Mouse (Mus musculus): Measurements from ENCODE around the gene Eif2ak1. TPM values are rescaled to one million over a fixed set of nuclear protein-coding genes. Genes with fewer than 3 reads are reported as not detected.
"Not testable (repeated sequence)": the region's sequence is repeated elsewhere in the genome, so short reads cannot be mapped to it uniquely, and the experiment has no call there.

Eif2ak1 gene
- polyA plus RNA-seq (2016; fragmentation: Nextera tagmentation; extraction: Ambion mirVana) = 45.0 and 48.4 TPM in 2 replicates

DNA sequence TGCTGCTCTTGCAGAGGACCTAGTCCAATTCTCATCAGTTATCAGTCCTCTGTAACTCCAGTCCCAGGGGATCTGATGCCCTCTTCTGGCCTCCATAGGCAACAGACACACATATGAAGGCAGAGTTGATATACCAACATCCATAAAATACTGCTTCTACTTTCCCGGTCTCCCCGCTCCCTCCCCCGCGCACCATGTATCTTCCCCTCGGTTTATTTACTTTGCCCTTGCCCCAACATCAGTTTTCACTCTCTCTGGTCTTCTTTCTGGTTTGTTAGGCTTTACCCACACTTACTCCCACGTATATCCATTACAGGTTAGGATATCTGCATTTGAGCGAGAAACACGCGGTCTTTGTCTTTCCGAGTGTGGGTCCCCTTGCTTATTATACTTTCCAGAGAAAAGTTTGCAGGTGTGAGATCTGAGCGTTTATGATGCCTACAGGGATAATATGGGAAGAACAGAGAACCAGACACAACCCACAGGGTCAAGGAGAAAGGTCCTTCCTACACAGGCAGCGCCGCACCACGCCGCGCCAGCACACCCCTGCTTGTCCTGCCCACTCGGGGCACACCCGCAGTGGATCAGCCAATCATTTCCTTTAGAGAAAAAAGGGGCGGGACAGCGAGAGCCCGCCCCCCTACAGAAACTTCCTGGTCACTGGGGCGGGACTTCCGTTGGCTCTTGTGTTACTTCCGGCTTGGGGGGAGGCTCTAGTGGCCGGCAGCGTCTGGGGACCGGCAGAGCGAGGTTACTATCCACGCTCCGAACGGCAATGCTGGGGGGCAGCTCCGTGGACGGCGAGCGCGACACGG, at the start of gene Eif2ak1:
TSS of gene Eif2ak1 (plus strand) at position 673 of the 815 bp plus-strand sequence.
- Histone ChIP-seq H3K9me3 (no peaks in the 10 kb centered on the region), H3K4me3 (peak within 1 kb of the TSS; percentile 93), H3K27me3 (ENCODE audit: insufficient read depth, poor library complexity, severe bottlenecking) (no peaks in the 10 kb centered on the region), H3K27ac (peak within 1 kb of the TSS; percentile 89), H3K36me3 (no peaks in the 10 kb centered on the region), H3K4me1 (replicated peaks) (peaks cover 10% of the 10 kb centered on the region)
- WGBS = under 1% methylated on average over 37 of the region's 37 CpGs
- peak; percentile 94 for DNase-seq (ENCODE audit: low spot score)

DNA sequence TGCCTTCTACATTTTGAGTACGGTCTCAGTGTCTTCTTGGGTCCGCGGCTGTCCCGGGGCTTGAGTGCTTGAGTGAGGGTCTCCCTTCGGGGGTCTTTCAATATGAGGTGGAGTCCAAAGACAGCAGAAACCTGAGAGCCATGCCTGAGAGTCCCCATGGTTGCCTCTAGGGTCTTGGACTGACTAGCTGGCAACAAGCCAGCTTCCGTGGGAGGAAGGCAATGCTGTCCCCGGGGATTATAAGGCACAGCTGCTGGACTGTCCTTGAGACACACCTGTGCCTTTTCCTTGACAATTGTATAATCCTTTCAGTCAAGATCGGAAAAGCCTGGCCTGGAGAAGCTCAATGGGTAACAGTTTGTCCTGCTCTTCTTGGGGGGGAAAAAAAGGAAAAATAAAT, 35.6 kb upstream of the Eif2ak1 start:
- no peak overlapping the region for H3K4me3 ChIP-seq

DNA sequence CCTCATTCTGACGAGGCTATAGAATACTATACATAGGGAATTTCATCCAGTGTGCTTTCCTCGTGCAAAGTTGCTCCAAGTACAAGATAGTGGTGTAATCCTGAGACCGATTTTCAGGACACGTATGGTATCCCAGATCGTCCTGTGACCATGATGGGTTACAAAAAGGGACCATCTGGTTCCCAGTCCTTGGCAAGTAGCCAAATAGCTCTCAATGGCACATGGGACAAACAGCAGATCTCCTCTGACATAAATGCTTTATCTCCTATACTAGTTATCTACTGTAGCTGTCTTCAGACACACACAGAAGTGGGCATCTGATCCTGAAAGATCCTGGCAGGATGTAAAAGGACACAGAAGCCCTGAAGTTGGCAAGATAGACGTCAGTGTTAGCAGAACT, 32.2 kb upstream of the Eif2ak1 start:
- WGBS = 87% methylated on average over 6 of the region's 6 CpGs
- H3K36me3 ChIP-seq = no peaks in the 10 kb centered on the region
- no peak for DNase-seq (ENCODE audit: low spot score)
- H3K27ac ChIP-seq = no peak overlapping the region
- no peaks in the 10 kb centered on the region for H3K4me1 ChIP-seq (replicated peaks)
- peaks cover 4% of the 10 kb centered on the region; the same call in 1 of the 2 replicates for H3K9me3 ChIP-seq
- H3K4me3 ChIP-seq = no peak overlapping the region
- H3K27me3 ChIP-seq (ENCODE audit: insufficient read depth, poor library complexity, severe bottlenecking) = no peaks in the 10 kb centered on the region

More for the DNA sequence above, 35.6 kb upstream of the Eif2ak1 start:
- DNase-seq (ENCODE audit: low spot score) = no peak
- Histone ChIP-seq H3K9me3 (peaks cover 4% of the 10 kb centered on the region; the same call in 1 of the 2 replicates), H3K36me3 (no peaks in the 10 kb centered on the region), H3K27me3 (ENCODE audit: insufficient read depth, poor library complexity, severe bottlenecking) (no peaks in the 10 kb centered on the region), H3K27ac (no peak overlapping the region), H3K4me1 (replicated peaks) (no peaks in the 10 kb centered on the region)
- WGBS = 87% methylated on average over 8 of the region's 8 CpGs

DNA sequence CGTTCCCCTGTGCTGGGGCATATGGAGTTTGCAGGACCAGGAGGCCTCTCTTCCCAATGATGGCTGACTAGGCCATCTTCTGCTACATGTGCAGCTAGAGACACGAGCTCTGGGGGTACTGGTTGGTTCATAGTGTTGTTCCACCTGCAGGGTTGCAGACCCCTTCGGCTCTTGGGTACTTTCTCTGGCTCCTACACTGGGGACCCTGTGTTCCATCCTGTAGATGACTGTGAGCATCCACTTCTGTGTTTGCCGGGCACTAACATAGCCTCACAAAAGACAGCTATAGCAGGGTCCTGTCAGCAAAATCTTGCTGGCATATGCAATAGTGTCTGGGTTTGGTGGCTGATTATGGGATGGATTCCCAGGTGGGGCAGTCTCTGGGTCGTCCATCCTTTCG, 16.4 kb upstream of the Eif2ak1 start:
- not testable (repeated sequence) for H3K4me3 ChIP-seq; H3K27me3 ChIP-seq (ENCODE audit: insufficient read depth, poor library complexity, severe bottlenecking); DNase-seq (ENCODE audit: low spot score); H3K27ac ChIP-seq; H3K36me3 ChIP-seq; H3K4me1 ChIP-seq (replicated peaks); H3K9me3 ChIP-seq
- 85% methylated on average over 6 of the region's 6 CpGs for WGBS

DNA sequence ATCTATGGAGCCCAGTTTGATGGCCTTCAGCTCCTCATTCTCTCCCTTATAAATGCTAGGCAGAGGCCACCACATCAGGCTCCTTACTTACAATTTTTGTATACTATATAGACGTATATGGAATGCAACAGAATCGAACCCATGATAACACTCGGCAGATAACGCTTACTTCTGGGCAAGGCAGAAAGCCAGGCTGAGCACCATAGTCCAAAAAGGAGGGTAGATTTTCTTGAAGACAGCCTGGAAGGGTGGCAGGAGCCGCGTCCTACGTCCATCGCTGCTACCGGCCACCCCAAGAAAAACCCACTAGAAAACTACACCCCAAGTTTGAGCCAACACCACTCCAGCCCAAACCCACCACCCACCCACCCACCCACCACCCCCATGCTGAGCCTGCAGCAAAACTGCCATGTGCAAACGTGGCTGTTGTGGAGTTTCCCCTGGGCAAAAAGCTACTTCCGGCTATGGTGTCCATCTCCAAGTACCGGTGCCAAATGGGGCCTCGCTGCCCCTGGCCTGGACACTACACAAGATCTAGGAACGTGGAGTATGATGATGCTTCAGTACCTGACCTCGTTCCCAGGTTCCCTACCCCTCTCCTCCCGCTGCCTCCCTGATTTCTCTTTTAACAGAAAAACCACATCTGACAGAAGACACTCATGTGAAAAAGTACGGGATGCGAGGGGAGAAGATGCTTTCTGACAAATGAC, 13.4 kb upstream of the Eif2ak1 start:
- no peaks in the 10 kb centered on the region for H3K4me1 ChIP-seq (replicated peaks)
- 88% methylated on average over 18 of the region's 18 CpGs for WGBS
- no peaks in the 10 kb centered on the region for H3K27me3 ChIP-seq (ENCODE audit: insufficient read depth, poor library complexity, severe bottlenecking)
- no peak overlapping the region for H3K4me3 ChIP-seq
- no peak overlapping the region for H3K27ac ChIP-seq
- no peaks in the 10 kb centered on the region for H3K9me3 ChIP-seq
- no peak for DNase-seq (ENCODE audit: low spot score)
- H3K36me3 ChIP-seq = no peaks in the 10 kb centered on the region

DNA sequence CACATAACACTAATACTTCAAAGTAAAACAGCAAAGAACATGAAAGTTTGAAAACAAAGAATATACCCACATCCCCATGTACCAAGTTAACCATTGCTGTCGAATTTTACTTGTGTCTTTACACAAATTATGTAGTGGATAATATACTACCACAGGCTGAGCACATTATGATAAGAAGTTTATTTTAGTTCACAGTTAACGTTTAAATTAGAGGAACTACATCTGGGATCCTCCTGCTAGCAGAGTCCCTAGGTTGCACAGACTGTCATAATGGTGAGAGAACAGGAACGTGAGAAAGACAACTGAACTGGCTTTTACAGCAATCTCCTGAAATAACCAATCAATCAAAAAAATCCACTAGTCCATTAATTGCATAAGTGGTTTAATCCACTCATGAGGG, 10.3 kb upstream of the Eif2ak1 start:
- DNase-seq (ENCODE audit: low spot score) = no peak
- Histone ChIP-seq H3K27ac (no peak overlapping the region), H3K4me3 (no peak overlapping the region), H3K9me3 (no peaks in the 10 kb centered on the region), H3K36me3 (no peaks in the 10 kb centered on the region), H3K4me1 (replicated peaks) (no peaks in the 10 kb centered on the region), H3K27me3 (ENCODE audit: insufficient read depth, poor library complexity, severe bottlenecking) (no peaks in the 10 kb centered on the region)
- 71% methylated on average over 3 of the region's 3 CpGs for WGBS

DNA sequence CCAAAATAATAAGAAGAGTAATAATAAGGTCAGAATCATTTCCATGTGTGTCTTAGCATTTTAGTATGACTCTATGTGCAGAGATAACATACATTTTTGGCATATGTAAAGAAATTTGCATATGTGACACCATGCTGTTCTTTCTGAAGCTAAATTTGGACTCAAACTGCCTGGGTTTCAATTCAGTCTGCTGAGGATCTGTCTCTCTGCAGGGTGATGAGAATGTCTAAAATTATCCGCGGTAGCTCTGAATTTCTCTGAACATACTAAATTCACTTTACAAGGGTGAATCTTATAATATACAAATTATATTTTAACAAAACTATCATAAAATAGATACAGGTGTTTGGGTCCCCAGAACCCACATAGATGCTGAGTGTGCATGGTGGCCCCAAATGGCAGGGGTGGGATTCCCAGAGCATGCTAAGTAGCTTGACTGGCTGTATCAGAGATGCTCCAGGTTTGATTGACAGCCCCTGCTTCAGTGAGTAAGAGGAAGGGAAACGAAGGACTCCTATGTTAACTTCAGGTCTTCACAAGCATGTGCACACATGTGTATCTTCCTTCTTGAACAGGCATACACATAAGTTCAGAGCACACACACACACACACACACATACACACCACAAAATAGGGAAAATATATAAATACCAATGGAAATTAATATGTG, 8.0 kb upstream of the Eif2ak1 start:
- no peaks in the 10 kb centered on the region for H3K27me3 ChIP-seq (ENCODE audit: insufficient read depth, poor library complexity, severe bottlenecking)
- no peaks in the 10 kb centered on the region for H3K9me3 ChIP-seq
- H3K4me3 ChIP-seq = no peak overlapping the region
- H3K4me1 ChIP-seq (replicated peaks) = no peaks in the 10 kb centered on the region
- DNase-seq (ENCODE audit: low spot score) = no peak
- H3K36me3 ChIP-seq = no peaks in the 10 kb centered on the region
- WGBS = 85% methylated on average over 3 of the region's 3 CpGs
- H3K27ac ChIP-seq = no peak overlapping the region

DNA sequence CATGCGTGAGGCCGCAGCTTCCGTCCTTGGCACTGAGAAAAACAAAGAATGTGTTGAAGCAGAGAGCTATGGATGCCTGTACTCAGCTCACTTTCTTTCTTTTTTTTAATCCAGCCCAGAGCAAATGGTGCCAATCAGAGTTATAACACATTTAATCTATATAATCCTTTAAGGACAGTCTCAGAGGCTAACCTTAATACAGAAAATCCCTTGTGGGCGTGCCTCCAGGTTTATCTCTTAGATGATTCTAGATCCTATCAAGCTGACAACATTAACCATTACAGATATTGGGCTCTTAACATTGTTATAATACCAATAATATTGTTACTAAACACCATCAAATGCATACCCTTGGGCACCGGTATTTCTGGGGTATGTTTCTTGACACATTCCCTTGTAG, 5.9 kb upstream of the Eif2ak1 start:
- no peak overlapping the region for H3K4me3 ChIP-seq
- H3K36me3 ChIP-seq = no peaks in the 10 kb centered on the region
- DNase-seq (ENCODE audit: low spot score) = no peak
- 94% methylated on average over 5 of the region's 5 CpGs for WGBS
- no peaks in the 10 kb centered on the region for H3K9me3 ChIP-seq
- H3K27me3 ChIP-seq (ENCODE audit: insufficient read depth, poor library complexity, severe bottlenecking) = no peaks in the 10 kb centered on the region
- H3K4me1 ChIP-seq (replicated peaks) = no peaks in the 10 kb centered on the region
- H3K27ac ChIP-seq = no peak overlapping the region

DNA sequence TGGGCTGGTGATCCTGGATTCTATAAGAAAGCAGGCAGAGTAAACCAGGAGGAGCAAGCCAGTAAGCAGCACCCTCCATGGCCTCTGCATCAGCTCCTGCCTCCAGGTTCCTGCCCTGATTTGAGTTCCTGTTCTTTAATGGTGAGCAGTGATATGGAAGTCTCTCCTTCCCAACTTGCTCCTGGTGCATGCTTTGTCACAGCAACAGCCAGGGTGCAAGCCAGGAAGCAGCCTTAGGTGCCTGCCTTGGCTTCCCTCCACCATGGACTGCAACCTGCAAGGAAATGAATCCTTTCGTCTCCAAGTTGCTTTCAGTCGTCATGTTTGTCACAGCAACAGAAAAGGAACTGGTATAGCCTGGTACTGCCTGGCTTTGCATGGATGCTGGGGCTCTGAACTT, 3.0 kb upstream of the Eif2ak1 start:
- H3K27ac ChIP-seq = no peak overlapping the region
- no peaks in the 10 kb centered on the region for H3K9me3 ChIP-seq
- peaks cover 10% of the 10 kb centered on the region for H3K4me1 ChIP-seq (replicated peaks)
- H3K36me3 ChIP-seq = no peaks in the 10 kb centered on the region
- no peaks in the 10 kb centered on the region for H3K27me3 ChIP-seq (ENCODE audit: insufficient read depth, poor library complexity, severe bottlenecking)
- DNase-seq (ENCODE audit: low spot score) = no peak
- no peak overlapping the region for H3K4me3 ChIP-seq
- 85% methylated on average over 2 of the region's 2 CpGs for WGBS

DNA sequence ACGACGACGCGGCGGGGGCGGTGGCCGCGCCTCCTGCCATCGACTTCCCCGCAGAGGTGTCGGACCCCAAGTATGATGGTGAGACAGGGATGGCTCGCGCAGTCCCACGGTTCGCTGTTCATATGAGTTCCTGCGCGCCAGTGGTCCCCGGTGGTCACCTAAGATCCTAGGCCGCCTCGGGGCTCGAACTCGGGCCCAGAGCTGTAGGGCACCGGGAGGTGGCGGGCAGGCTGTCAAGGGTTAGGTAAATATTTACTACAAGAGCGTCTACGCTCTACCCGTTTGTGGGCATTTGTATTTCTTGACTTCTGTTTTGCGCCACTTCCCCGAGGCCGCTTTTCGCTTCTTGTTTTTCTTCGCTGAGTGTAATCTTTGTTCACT, 333 bp downstream of the Eif2ak1 start:
- WGBS = under 1% methylated on average over 32 of the region's 32 CpGs
- Histone ChIP-seq H3K27me3 (ENCODE audit: insufficient read depth, poor library complexity, severe bottlenecking) (no peaks in the 10 kb centered on the region), H3K27ac (peak overlapping the region; percentile 89), H3K36me3 (no peaks in the 10 kb centered on the region), H3K4me1 (replicated peaks) (peaks cover 10% of the 10 kb centered on the region), H3K9me3 (no peaks in the 10 kb centered on the region), H3K4me3 (peak overlapping the region; percentile 93)
- DNase-seq (ENCODE audit: low spot score) = no peak

DNA sequence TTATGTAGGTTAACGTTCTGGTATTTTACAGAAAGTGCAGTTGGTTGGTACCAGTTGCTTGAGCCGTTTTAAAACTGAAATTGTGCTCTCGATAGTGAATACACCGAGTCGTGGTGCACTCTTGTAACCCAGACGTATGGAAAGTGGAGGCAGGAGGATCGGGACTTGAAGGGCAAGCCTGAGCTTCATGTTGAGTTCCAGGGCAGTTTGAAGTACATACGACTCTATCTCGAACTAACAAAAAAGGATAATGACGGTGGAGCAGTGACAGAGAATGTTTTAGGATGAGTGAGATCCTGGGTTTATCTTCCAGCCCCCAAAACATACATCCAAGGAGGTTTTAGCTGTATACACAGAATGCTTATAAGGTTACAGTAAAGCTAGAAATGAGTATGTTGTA, 873 bp downstream of the Eif2ak1 start:
- WGBS = 16% methylated on average over 10 of the region's 10 CpGs
- peak overlapping the region; percentile 89 for H3K27ac ChIP-seq
- no peaks in the 10 kb centered on the region for H3K27me3 ChIP-seq (ENCODE audit: insufficient read depth, poor library complexity, severe bottlenecking)
- peaks cover 10% of the 10 kb centered on the region for H3K4me1 ChIP-seq (replicated peaks)
- no peak for DNase-seq (ENCODE audit: low spot score)
- no peaks in the 10 kb centered on the region for H3K36me3 ChIP-seq
- H3K9me3 ChIP-seq = no peaks in the 10 kb centered on the region
- peak overlapping the region; percentile 93 for H3K4me3 ChIP-seq

DNA sequence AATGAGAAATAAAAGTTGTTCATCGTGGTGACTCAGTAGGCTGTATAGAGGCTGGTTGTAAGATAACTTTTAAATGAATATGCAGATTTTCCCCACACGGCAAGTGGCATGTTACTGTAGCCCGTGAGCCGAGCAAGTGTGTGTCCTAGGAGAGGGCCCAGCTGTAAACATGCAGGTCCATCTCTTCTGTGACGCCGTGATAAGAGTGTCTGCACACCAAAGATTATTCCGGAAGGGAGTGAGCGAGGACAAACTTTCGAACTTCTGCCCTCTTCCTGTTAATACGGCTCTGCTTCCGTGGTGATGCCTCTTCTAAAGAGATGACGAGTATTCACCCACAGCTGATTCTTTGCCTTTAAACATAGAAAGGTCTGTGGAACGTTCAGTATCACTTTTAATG, 1.4 kb downstream of the Eif2ak1 start:
- Histone ChIP-seq H3K27ac (no peak overlapping the region), H3K4me1 (replicated peaks) (peaks cover 10% of the 10 kb centered on the region), H3K4me3 (peak overlapping the region; percentile 93), H3K9me3 (no peaks in the 10 kb centered on the region), H3K36me3 (no peaks in the 10 kb centered on the region), H3K27me3 (ENCODE audit: insufficient read depth, poor library complexity, severe bottlenecking) (no peaks in the 10 kb centered on the region)
- DNase-seq (ENCODE audit: low spot score) = no peak
- WGBS = 88% methylated on average over 13 of the region's 13 CpGs

All from hindbrain, embryonic 10.5 days (tissue).